In the genomic region with DNA sequence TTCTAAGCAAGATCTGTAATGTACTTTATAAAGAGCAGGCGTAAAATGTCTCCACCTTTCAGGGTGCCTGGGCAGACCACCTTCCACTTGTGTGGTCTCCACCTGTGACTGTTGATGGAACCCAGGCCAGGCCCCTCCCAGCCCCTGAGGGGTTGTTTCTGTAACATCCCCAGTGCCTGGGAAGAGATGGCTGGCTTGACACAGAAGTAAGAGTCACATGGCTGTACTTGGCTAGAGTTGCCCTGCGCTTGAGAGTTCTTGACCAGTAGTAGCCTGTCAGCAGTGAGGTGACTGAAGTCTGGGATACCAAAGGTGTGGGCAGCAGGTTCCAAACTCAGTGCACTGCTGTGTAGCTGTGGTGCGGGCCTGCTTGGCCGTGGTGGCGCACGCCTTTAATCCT, we compare ENCODE assay signal across 8 mouse cellular contexts. TPM values are rescaled to one million over a fixed set of nuclear protein-coding genes. Genes with fewer than 3 reads are reported as not detected.
DNase-seq lines count a peak whose midpoint lies in the region; ATAC-seq and TF ChIP-seq lines count a peak whose summit lies in the region.

No protein-coding gene starts in this region.

- no peak for TF ChIP-seq POLR2A in ES-Bruce4 (IDR thresholded peaks at IDR 0.05; ENCODE audit: insufficient read depth, low read length)

- peak overlapping the region; percentile 59 for H3K4me2 ChIP-seq in heart, embryonic 14.5 days (ENCODE audit: low read length)
- no peak overlapping the region for H3K4me2 ChIP-seq in liver, embryonic 11.5 days

- peak; percentile 40 to 50 for DNase-seq in heart, adult 18-20 months
- no peak for DNase-seq in heart, postnatal 36 days
- peak; percentile 65 for DNase-seq in lung, postnatal 36 days
- no peak for DNase-seq in B cell, adult 2 months
- no peak for DNase-seq in liver, embryonic 11.5 days (ENCODE audit: low spot score)
- DNase-seq in adrenal gland, postnatal 14 days, result no peak

- TF ChIP-seq CTCF in ES-Bruce4 (IDR thresholded peaks at IDR 0.05; ENCODE audit: low read depth, low read length), result no peak

- no peak for ATAC-seq in heart, embryonic 14.5 days (ENCODE audit: insufficient number of reproducible peaks, insufficient read depth, low FRiP score, low read depth)
- no peak for ATAC-seq in liver, embryonic 11.5 days (replicated peaks; ENCODE audit: low FRiP score)

- H3K4me1 ChIP-seq in ES-Bruce4 (ENCODE audit: control insufficient read depth, insufficient read depth, low read length), result peaks cover 14% of the 10 kb centered on the region
- peaks cover 54 to 85% of the 10 kb centered on the region in 2 experiments for H3K4me1 ChIP-seq in heart, embryonic 14.5 days (ENCODE audit: control insufficient read depth in 2 of 2, insufficient read depth in 2 of 2, low read length in 2 of 2)
- peaks cover 41% of the 10 kb centered on the region for H3K4me1 ChIP-seq in liver, embryonic 11.5 days (replicated peaks; ENCODE audit: control insufficient read depth, insufficient read depth, low read length)

- peak; percentile 95 for TF ChIP-seq EP300 in ES-Bruce4 (IDR thresholded peaks at IDR 0.05; ENCODE audit: insufficient read depth, low read depth, low read length)

- no peaks in the 10 kb centered on the region for H3K9me3 ChIP-seq in ES-Bruce4 (replicated peaks; ENCODE audit: control insufficient read depth, insufficient read depth, low read length, poor library complexity, severe bottlenecking)
- H3K9me3 ChIP-seq in heart, embryonic 14.5 days (ENCODE audit: control insufficient read depth, low read length), result no peaks in the 10 kb centered on the region
- H3K9me3 ChIP-seq in liver, embryonic 11.5 days (ENCODE audit: control insufficient read depth, low read length), result no peaks in the 10 kb centered on the region

- H3K4me3 ChIP-seq in ES-Bruce4 (ENCODE audit: low read depth, low read length), result no peak overlapping the region; the same call in 1 of the 2 replicates
- no peak overlapping the region for H3K4me3 ChIP-seq in heart, embryonic 14.5 days (ENCODE audit: control insufficient read depth in 1 of 2, insufficient read depth in 1 of 2, low read depth in 1 of 2, low read length in 2 of 2)
- H3K4me3 ChIP-seq in liver, embryonic 11.5 days (ENCODE audit: low read depth, low read length), result no peak overlapping the region

- 80% methylated on average over 6 of the region's 6 CpGs for WGBS in heart, embryonic 14.5 days
- 94% methylated on average over 6 of the region's 6 CpGs for WGBS in liver, embryonic 11.5 days

- no peaks in the 10 kb centered on the region for H3K36me3 ChIP-seq in ES-Bruce4 (ENCODE audit: control insufficient read depth, insufficient read depth, low read length, poor library complexity, severe bottlenecking)
- no peaks in the 10 kb centered on the region for H3K36me3 ChIP-seq in heart, embryonic 14.5 days (ENCODE audit: control insufficient read depth, insufficient read depth, low read length)
- no peaks in the 10 kb centered on the region; the same call in 1 of the 2 replicates for H3K36me3 ChIP-seq in liver, embryonic 11.5 days (ENCODE audit: control insufficient read depth, insufficient read depth, low read length)

- peak overlapping the region; percentile 48 for H3K9ac ChIP-seq in ES-Bruce4 (ENCODE audit: low read depth, poor library complexity, severe bottlenecking)
- H3K9ac ChIP-seq in heart, embryonic 14.5 days (ENCODE audit: low read length), result peak overlapping the region; percentile 65
- no peak overlapping the region for H3K9ac ChIP-seq in liver, embryonic 11.5 days (ENCODE audit: low read depth, low read length)

- intact Hi-C loops in heart, postnatal 36 days (cut with DNase I), result loop anchor here (2.0 kb wide), 1 partner anchor 23 kb away; no protein-coding TSS in a partner anchor

- peak overlapping the region; percentile 87 for H3K27ac ChIP-seq in ES-Bruce4 (ENCODE audit: insufficient read depth, low read length)
- peak overlapping the region; percentile 96 to 97 for H3K27ac ChIP-seq in heart, embryonic 14.5 days (replicated peaks in 1 of 2; ENCODE audit: control insufficient read depth in 1 of 2, insufficient read depth in 1 of 2, low read depth in 2 of 2, low read length in 2 of 2)
- H3K27ac ChIP-seq in liver, embryonic 11.5 days (ENCODE audit: low read depth, low read length), result no peak overlapping the region

- no peaks in the 10 kb centered on the region for H3K27me3 ChIP-seq in ES-Bruce4 (ENCODE audit: control insufficient read depth, insufficient read depth, low read length, poor library complexity, severe bottlenecking)
- no peaks in the 10 kb centered on the region for H3K27me3 ChIP-seq in heart, embryonic 14.5 days (ENCODE audit: control insufficient read depth, insufficient read depth, low read length)
- no peaks in the 10 kb centered on the region for H3K27me3 ChIP-seq in liver, embryonic 11.5 days (replicated peaks; ENCODE audit: control insufficient read depth, insufficient read depth, low read length)

RNA-seq across cellular contexts. Expression of a gene that starts 24.6 kb away (rescaled TPM):
- total RNA-seq in heart, adult 18-20 months (2021), result 10 to 100 TPM; 83.5 to 86.2 TPM
- total RNA-seq in heart, postnatal 36 days (2021), result 10 to 100 TPM; 75.5 to 80.0 TPM
- polyA plus RNA-seq in ES-Bruce4 (2011; ENCODE audit: insufficient read depth, insufficient read length, low read depth, missing spikeins), result 106 and 112 TPM in 2 replicates
- polyA plus RNA-seq in heart, embryonic 14.5 days (2014; fragmentation: Nextera tagmentation; extraction: Ambion mirVana), result 35.8 and 41.8 TPM in 2 replicates
- polyA plus RNA-seq in liver, embryonic 11.5 days (2014; fragmentation: Nextera tagmentation; extraction: Ambion mirVana), result 37.8 and 48.1 TPM in 2 replicates
- 86.4 and 91.3 TPM in 2 replicates for total RNA-seq in adrenal gland, postnatal 14 days (2021)

Comparison
In these comparisons a context has a peak if more than half of its experiments do, and no peak if none do; other contexts are left out.
1. DNase-seq: peak in heart, adult 18-20 months (2 of 2) and lung, postnatal 36 days (single experiment); none in heart, postnatal 36 days (0 of 2), B cell, adult 2 months (0 of 2), liver, embryonic 11.5 days (single experiment) and adrenal gland, postnatal 14 days (single experiment).